In the genomic region with DNA sequence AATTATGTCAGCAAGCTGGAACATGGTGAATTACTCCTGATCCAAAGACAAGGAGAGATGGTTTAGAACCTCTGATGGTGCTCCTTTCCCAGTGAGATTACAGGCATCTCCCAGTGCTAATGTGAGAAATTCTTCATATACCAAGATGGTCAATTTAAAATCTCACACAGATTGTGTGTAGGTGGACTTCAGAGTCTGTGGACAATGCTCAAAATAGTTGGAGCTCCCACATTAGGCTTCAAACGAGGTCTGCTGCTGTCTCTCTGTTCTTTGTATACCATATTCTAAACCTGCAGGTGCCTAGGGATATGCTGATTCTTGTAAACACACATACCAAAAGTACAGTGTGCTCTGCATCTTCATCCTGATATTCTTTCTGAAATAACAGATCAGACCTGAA, we compare ENCODE assay signal across 8 mouse cellular contexts.
"Had no signal": no experiment of that assay in that cellular context is flagged by ENCODE, and none has a peak within 500 bp of the region (broad histone marks: within the 10 kb centered on the region; RNA-seq: fewer than 3 reads in every experiment).

No protein-coding gene starts in this region.

- DNase-seq: kidney, adult 2 months; kidney, postnatal 25 days; layer of hippocampus, postnatal 36 days; liver; lung, adult 18-20 months; lung, postnatal 10 days; lung, postnatal 36 days; thymus, postnatal 25 days had no signal
